Mouse (Mus musculus): ENCODE measurements around the gene Adh6b. TPM values are rescaled to one million over a fixed set of nuclear protein-coding genes. Genes with fewer than 3 reads are reported as not detected.

Gene Adh6b
- total and polyA plus RNA-seq, 3 experiments: 0.16 TPM; not detected in 2

- Histone ChIP-seq H3K27me3 (ENCODE audit: insufficient read depth, low read length) (0 out of 2 replicates have a peak, but pooled peaks cover 2% of the 10 kb centered on the region), H3K36me3 (replicated peaks) (no peaks in the 10 kb centered on the region), H3K9me3 (replicated peaks) (no peaks in the 10 kb centered on the region), H3K4me1 (ENCODE audit: insufficient read depth, low read depth, low read length) (no peaks in the 10 kb centered on the region), H3K4me3 (ENCODE audit: low read depth, low read length) (no peak overlapping the region)
- TF ChIP-seq TAL1 (conservative IDR thresholded peaks at IDR 0.05; ENCODE audit: low read depth, low read length) (no peak), POLR2AphosphoS5 (IDR thresholded peaks at IDR 0.05; ENCODE audit: insufficient replicate concordance, low read depth, low read length) (no peak), GATA1 (IDR thresholded peaks at IDR 0.05; ENCODE audit: borderline replicate concordance, low read length) (no peak), GATA2 (IDR thresholded peaks at IDR 0.05; ENCODE audit: borderline replicate concordance, low read depth, low read length) (no peak), CTCF (IDR thresholded peaks at IDR 0.05; ENCODE audit: low read depth, low read length) (no peak)
- DNase-seq (ENCODE audit: low spot score) (no peak), ATAC-seq (ENCODE audit: extremely low read depth, insufficient number of reproducible peaks, low FRiP score, poor library complexity, severe bottlenecking) (no peak)
Measured at GRCm38 (mm10) chr3:138325001-138325400, 16.6 kb upstream of the Adh6b start.

- H3K27me3 ChIP-seq (ENCODE audit: insufficient read depth, low read length): 0 out of 2 replicates have a peak, but pooled peaks cover 2% of the 10 kb centered on the region
- DNase-seq (ENCODE audit: low spot score) (no peak), ATAC-seq (ENCODE audit: extremely low read depth, insufficient number of reproducible peaks, low FRiP score, poor library complexity, severe bottlenecking) (no peak)
- H3K4me1 ChIP-seq (ENCODE audit: insufficient read depth, low read depth, low read length): no peaks in the 10 kb centered on the region
- H3K9me3 ChIP-seq (replicated peaks): no peaks in the 10 kb centered on the region
- no peaks in the 10 kb centered on the region for H3K36me3 ChIP-seq (replicated peaks)
- TF ChIP-seq GATA2 (IDR thresholded peaks at IDR 0.05; ENCODE audit: borderline replicate concordance, low read depth, low read length): no peak
- no peak for TF ChIP-seq POLR2AphosphoS5 (IDR thresholded peaks at IDR 0.05; ENCODE audit: insufficient replicate concordance, low read depth, low read length)
- TF ChIP-seq GATA1 (IDR thresholded peaks at IDR 0.05; ENCODE audit: borderline replicate concordance, low read length): no peak
- no peak for TF ChIP-seq TAL1 (conservative IDR thresholded peaks at IDR 0.05; ENCODE audit: low read depth, low read length)
- TF ChIP-seq CTCF (IDR thresholded peaks at IDR 0.05; ENCODE audit: low read depth, low read length): no peak
- no peak overlapping the region for H3K4me3 ChIP-seq (ENCODE audit: low read depth, low read length)
Measured at GRCm38 (mm10) chr3:138325466-138325865, 16.1 kb upstream of the Adh6b start.

DNA sequence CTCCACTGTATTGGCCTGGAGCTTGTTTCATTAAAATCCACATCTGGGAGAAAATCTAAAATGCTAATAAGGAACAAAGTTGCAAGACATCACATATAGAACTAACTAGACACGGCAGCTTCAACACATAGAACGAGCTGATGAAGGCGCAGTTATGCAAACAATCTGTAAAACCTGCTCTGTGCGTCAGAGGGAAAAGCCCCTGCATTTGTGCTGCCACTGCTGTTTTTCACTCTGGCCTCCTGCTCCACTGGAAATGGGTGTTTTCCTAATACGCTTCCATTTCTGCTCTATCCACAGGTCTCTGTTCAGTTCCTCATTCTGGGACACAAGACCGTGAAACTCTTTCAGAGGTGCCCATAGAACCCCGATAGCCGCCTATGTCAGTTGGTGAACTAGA lies 7.7 kb upstream of the Adh6b start:
- DNase-seq (ENCODE audit: low spot score) (no peak), ATAC-seq (ENCODE audit: extremely low read depth, insufficient number of reproducible peaks, low FRiP score, poor library complexity, severe bottlenecking) (no peak)
- H3K9me3 ChIP-seq (replicated peaks): no peaks in the 10 kb centered on the region
- H3K4me1 ChIP-seq (ENCODE audit: insufficient read depth, low read depth, low read length): no peaks in the 10 kb centered on the region
- no peaks in the 10 kb centered on the region; the same call in 1 of the 2 replicates for H3K27me3 ChIP-seq (ENCODE audit: insufficient read depth, low read length)
- TF ChIP-seq GATA1 (IDR thresholded peaks at IDR 0.05; ENCODE audit: borderline replicate concordance, low read length) (no peak), POLR2AphosphoS5 (IDR thresholded peaks at IDR 0.05; ENCODE audit: insufficient replicate concordance, low read depth, low read length) (no peak), CTCF (IDR thresholded peaks at IDR 0.05; ENCODE audit: low read depth, low read length) (no peak), GATA2 (IDR thresholded peaks at IDR 0.05; ENCODE audit: borderline replicate concordance, low read depth, low read length) (no peak), TAL1 (conservative IDR thresholded peaks at IDR 0.05; ENCODE audit: low read depth, low read length) (no peak)
- H3K4me3 ChIP-seq (ENCODE audit: low read depth, low read length): no peak overlapping the region
- no peaks in the 10 kb centered on the region for H3K36me3 ChIP-seq (replicated peaks)

- Histone ChIP-seq H3K36me3 (replicated peaks) (no peaks in the 10 kb centered on the region), H3K4me1 (ENCODE audit: insufficient read depth, low read depth, low read length) (no peaks in the 10 kb centered on the region), H3K4me3 (ENCODE audit: low read depth, low read length) (no peak overlapping the region), H3K9me3 (replicated peaks) (no peaks in the 10 kb centered on the region), H3K27me3 (ENCODE audit: insufficient read depth, low read length) (no peaks in the 10 kb centered on the region; the same call in 1 of the 2 replicates)
- no peak for DNase-seq (ENCODE audit: low spot score)
- no peak for TF ChIP-seq TAL1 (conservative IDR thresholded peaks at IDR 0.05; ENCODE audit: low read depth, low read length)
- no peak for TF ChIP-seq CTCF (IDR thresholded peaks at IDR 0.05; ENCODE audit: low read depth, low read length)
- no peak for TF ChIP-seq POLR2AphosphoS5 (IDR thresholded peaks at IDR 0.05; ENCODE audit: insufficient replicate concordance, low read depth, low read length)
- TF ChIP-seq GATA2 (IDR thresholded peaks at IDR 0.05; ENCODE audit: borderline replicate concordance, low read depth, low read length): no peak
- TF ChIP-seq GATA1 (IDR thresholded peaks at IDR 0.05; ENCODE audit: borderline replicate concordance, low read length): no peak
- ATAC-seq (ENCODE audit: extremely low read depth, insufficient number of reproducible peaks, low FRiP score, poor library complexity, severe bottlenecking): no peak
Measured at GRCm38 (mm10) chr3:138334320-138334719, 7.3 kb upstream of the Adh6b start.

DNA sequence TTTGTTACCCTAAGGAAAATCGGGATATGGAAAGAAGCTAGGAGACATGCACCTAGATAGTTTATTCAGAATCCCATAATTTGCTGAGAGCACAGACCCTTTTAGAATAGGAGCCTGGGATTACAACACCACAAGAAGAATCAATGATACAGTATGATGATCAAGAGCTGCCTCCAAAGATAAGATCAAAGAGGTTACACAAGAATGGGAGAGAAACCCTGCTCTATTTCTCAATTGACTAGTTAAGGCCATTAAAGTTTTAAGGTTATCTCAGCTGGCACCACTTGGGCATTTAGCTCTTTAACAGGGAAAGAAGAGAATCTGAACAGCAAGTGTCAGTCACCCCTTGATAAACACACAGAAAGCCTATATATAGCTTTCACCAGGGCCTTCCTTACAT lies 6.0 kb upstream of the Adh6b start:
- Histone ChIP-seq H3K4me1 (ENCODE audit: insufficient read depth, low read depth, low read length) (no peaks in the 10 kb centered on the region), H3K9me3 (replicated peaks) (no peaks in the 10 kb centered on the region), H3K36me3 (replicated peaks) (no peaks in the 10 kb centered on the region), H3K27me3 (ENCODE audit: insufficient read depth, low read length) (no peaks in the 10 kb centered on the region; the same call in 1 of the 2 replicates), H3K4me3 (ENCODE audit: low read depth, low read length) (no peak overlapping the region)
- TF ChIP-seq CTCF (IDR thresholded peaks at IDR 0.05; ENCODE audit: low read depth, low read length): no peak
- TF ChIP-seq GATA1 (IDR thresholded peaks at IDR 0.05; ENCODE audit: borderline replicate concordance, low read length): no peak
- no peak for TF ChIP-seq TAL1 (conservative IDR thresholded peaks at IDR 0.05; ENCODE audit: low read depth, low read length)
- TF ChIP-seq GATA2 (IDR thresholded peaks at IDR 0.05; ENCODE audit: borderline replicate concordance, low read depth, low read length): no peak
- no peak for TF ChIP-seq POLR2AphosphoS5 (IDR thresholded peaks at IDR 0.05; ENCODE audit: insufficient replicate concordance, low read depth, low read length)
- ATAC-seq (ENCODE audit: extremely low read depth, insufficient number of reproducible peaks, low FRiP score, poor library complexity, severe bottlenecking) (no peak), DNase-seq (ENCODE audit: low spot score) (no peak)

DNA sequence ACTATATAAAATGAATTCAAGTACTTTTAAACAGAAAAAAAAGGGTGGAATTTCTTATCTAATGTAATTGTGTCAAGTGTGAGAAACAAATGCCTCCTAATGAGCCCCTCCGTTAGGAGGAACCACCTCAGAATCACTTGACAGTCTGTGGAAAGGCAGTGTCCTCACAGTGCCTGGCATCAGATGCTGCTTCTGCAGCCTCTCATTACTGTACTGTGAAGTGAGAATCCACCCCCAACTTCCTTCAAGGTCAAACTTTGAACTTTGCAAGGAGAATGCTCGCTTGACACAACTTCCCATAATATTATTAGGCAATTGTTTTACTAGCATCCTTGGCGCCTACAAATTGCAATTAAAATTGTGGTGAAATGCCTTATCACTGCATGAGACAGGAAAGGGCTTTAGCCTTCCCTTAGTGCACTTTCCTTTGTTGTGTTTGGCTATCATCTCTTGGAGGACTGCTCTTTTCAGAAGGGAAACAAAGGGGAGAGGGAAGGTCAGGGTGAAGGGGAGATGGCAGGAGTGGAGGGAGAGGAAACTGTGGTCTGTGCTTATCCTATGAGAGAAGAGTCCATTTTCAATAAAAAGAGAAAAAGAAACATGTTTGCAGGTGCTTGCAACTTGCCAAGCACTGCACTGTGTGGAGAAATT lies 5.3 kb upstream of the Adh6b start:
- no peaks in the 10 kb centered on the region for H3K9me3 ChIP-seq (replicated peaks)
- no peaks in the 10 kb centered on the region for H3K36me3 ChIP-seq (replicated peaks)
- H3K4me1 ChIP-seq (ENCODE audit: insufficient read depth, low read depth, low read length): no peaks in the 10 kb centered on the region
- no peaks in the 10 kb centered on the region; the same call in 1 of the 2 replicates for H3K27me3 ChIP-seq (ENCODE audit: insufficient read depth, low read length)
- TF ChIP-seq POLR2AphosphoS5 (IDR thresholded peaks at IDR 0.05; ENCODE audit: insufficient replicate concordance, low read depth, low read length): no peak
- no peak for TF ChIP-seq GATA2 (IDR thresholded peaks at IDR 0.05; ENCODE audit: borderline replicate concordance, low read depth, low read length)
- no peak for TF ChIP-seq CTCF (IDR thresholded peaks at IDR 0.05; ENCODE audit: low read depth, low read length)
- TF ChIP-seq TAL1 (conservative IDR thresholded peaks at IDR 0.05; ENCODE audit: low read depth, low read length): no peak
- no peak for TF ChIP-seq GATA1 (IDR thresholded peaks at IDR 0.05; ENCODE audit: borderline replicate concordance, low read length)
- H3K4me3 ChIP-seq (ENCODE audit: low read depth, low read length): no peak overlapping the region
- no peak for ATAC-seq (ENCODE audit: extremely low read depth, insufficient number of reproducible peaks, low FRiP score, poor library complexity, severe bottlenecking)
- no peak for DNase-seq (ENCODE audit: low spot score)
